In genomic region chr9:120319099-120319498, GRCm38 (mm10) we compare ENCODE assay signal across 20 mouse cellular contexts. TPM values are rescaled to one million over a fixed set of nuclear protein-coding genes. Genes with fewer than 3 reads are reported as not detected.
DNase-seq lines count a peak whose midpoint lies in the region; ATAC-seq lines count a peak whose summit lies in the region.
"Had no signal": no experiment of that assay in that cellular context is flagged by ENCODE, and none has a peak within 500 bp of the region (broad histone marks: within the 10 kb centered on the region; RNA-seq: fewer than 3 reads in every experiment).

No protein-coding gene starts in this region.

- DNase-seq in frontal cortex, postnatal 25 days (ENCODE audit: low spot score in 2 of 2) = no peak
- peak; percentile 20 to 30 for DNase-seq in right cerebral cortex, postnatal 36 days (ENCODE audit: low spot score in 2 of 2)
- no peak for DNase-seq in right cerebral cortex, postnatal 14 days
- peak; percentile 68 for DNase-seq in brain, adult 2 months (ENCODE audit: low read depth, low spot score)
- no peak for DNase-seq in kidney, adult 9 months
- DNase-seq in layer of hippocampus, adult 8-10 months (ENCODE audit: low spot score in 2 of 2) = no peak
- DNase-seq: adrenal gland, adult 8-10 months; adrenal gland, postnatal 36 days; B cell, adult 2 months; cerebellum, adult 11 months; cerebellum, adult 8-10 months; cerebellum, postnatal 14 days; gastrocnemius, adult 2 months; gastrocnemius, postnatal 25 days; heart, adult 11 months; heart, postnatal 36 days had no signal

- peak; percentile 62 for ATAC-seq in frontal cortex, adult (ENCODE audit: low TSS enrichment)
- ATAC-seq: forebrain, embryonic 15.5 days; Patski had no signal

RNA-seq across cellular contexts. Expression of gene Myrip, which starts 17.8 kb away (rescaled TPM):
- 10 to 100 TPM; 45.8 to 63.9 (median 55.6) TPM for total RNA-seq in layer of hippocampus, adult 8-10 months (2022)
- total RNA-seq: common myeloid progenitor, adult 5-6 weeks had no signal

Comparison
In these comparisons a context has a peak if more than half of its experiments do, and no peak if none do; other contexts are left out.
1. DNase-seq: peak in right cerebral cortex, postnatal 36 days (2 of 2) and brain, adult 2 months (single experiment); none in frontal cortex, postnatal 25 days (0 of 2), right cerebral cortex, postnatal 14 days (single experiment), kidney, adult 9 months (single experiment) and layer of hippocampus, adult 8-10 months (0 of 2).